Mouse (Mus musculus) mesoderm, embryonic 11.5 days (tissue): Measurements from ENCODE around the gene Retsat.

ENCODE experiments used
- DNase-seq: peaks from one replicate; pipeline ENCODE4 v3.0.0-alpha.2; 2012; ENCODE audit warnings: low read depth, low spot score

The Retsat gene

GRCm38 (mm10) chr6:72623661-72624402, 25.6 kb downstream of the Retsat start:
- no peak for DNase-seq

DNA sequence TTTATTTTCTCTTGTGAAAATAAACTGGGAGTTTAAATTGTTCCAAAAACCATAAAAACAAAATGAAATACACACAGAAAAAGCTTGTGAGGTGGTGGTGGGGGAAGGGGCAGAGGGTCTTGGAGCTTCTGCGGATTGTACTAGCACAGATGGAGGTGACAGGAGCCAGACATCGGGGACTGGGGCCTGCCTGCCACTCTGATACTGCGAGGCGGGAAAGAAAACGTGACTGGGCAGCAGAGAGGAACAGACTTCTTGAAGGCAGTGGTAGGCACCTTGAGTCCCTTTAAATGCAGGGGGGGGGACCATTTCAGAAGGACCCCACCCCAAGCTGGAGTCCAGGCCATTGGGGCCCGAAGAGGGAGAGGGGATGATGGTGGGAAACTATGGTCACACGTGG, 28.1 kb downstream of the Retsat start:
- DNase-seq: no peak

DNA sequence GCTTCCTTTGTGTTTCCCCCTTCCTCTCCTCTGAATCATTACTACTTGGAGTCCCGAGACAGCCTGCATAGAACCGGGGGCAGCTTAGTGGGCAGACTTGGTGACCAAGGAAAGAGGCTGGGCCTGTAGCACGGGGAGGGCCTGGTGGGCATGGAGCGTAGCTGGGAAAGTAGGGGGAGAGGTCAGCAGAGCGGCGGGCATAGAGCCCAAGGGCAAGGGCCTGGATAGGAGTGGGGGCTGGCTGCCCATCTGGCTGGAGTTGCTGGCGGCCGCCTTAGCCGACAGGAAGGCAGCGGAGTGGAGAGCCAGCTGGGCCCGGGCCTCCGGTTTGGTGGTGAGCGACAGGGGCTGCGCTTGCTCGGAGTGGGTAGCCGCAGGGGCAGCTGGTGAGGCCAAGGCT, 29.0 kb downstream of the Retsat start:
- DNase-seq: no peak

DNA sequence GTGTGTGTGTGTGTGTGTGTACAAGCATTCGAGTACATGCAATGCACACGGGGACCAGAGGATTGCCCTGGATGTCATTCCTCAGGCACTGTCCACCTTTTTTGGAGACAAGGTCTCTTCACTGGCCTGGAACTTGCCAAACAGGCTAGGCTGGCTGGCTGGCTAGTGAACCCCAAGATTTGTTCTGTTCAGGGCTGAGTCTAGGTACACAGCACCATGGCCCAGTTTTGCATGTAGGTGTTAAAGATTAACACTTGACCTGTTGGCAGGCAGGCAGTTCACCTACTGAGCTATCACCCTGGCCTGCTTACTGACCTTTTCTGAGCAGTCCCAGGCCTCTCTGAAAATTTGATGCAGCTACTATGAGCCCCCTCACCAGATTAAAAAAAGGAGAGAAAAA, 32.1 kb downstream of the Retsat start:
- DNase-seq: no peak

DNA sequence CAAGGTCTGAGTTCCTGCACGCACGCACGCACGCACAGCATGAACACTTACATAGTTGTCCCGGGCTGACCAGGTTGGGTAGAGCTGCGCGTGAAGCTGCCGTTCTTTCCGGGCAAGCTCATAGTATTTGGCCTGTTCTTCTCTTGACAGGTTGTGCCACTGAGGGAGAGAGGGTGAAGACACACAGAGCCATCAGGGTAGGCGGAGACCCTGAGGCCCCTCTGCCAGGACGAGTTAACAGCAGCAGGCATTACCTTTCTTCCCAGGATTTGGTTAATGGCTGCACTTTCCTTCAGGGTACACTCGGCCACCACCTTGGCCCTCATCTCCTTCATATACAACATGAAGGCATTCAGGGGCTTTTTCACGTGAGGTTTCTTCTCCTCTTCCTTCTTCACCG, 32.7 kb downstream of the Retsat start:
- DNase-seq: no peak

- DNase-seq: no peak
Observed at GRCm38 (mm10) chr6:72631700-72632099, 33.4 kb downstream of the Retsat start.

DNA sequence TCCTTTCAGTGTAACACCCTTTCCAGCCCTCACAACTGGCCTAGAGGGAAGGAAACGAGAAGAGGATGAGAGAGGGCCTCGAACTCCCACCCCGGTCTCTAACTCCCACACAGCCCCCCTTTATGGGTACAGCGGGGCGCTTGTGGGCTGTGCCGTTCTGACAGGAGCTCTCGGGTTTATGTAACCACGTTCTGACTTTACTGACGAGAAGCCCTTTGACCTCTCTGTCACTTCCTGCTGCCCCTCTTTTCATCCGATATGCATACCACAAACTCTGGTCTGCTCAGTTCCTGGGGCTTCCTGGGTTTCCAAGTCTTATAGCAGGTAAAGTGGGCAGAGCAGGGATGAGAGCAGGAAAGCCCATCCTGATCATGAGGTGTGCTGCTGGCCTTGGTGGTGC, 36.0 kb downstream of the Retsat start:
- no peak for DNase-seq

GRCm38 (mm10) chr6:72635760-72636431, 37.6 kb downstream of the Retsat start:
- peak; percentile 81 for DNase-seq

DNA sequence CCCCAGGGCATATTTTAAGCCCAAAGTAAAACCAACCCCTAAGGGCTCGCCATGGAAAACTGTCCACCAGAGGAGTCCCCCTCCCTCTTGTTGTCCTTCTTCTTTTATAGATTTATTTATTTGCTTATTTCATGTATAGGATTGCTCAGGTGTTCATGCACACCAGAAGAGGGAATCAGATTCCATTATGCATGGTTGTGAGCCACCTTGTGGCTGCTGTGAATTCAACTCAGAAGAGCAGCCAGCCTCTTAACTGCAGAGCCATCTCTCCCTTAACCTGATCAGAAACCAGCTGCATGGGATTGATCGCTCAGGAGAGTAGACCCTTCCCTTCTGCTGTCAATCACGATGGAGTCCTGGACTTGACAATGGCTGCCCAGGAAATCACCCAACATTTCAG, 38.7 kb downstream of the Retsat start:
- no peak for DNase-seq

DNA sequence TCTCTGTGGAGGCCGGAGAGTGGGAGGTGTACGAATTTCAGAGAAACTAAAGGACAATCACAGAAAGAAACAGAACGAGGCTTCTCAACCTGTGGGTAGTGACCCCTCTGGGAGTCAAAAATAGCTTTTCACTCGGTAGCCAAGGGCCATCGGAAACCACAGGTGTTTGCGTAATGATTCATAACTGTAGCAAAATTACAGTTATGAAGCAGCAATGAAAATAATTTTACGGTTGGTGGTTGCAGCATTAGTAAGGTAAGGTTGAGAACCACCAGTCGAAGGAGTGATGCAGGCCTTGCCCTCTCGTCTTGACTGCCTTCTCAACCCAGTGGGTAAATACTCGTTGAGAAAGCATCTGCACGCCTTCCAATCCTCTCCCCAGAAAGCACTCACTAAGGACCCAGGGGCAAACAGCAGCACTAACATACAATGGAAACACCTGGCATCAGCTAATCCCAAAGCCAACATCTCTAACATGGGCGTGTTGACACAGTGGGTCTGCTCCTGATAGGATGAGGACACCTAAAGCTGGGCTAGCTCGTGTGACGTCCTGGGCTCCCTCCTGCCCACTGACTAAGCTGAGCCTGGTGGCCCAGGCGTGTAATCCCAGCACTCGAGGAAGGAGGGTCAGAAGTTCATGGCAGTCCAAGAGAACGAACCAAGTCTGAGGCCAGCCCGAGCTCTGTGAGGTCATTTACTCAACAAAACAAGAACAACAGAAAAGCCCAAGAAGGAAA, 43.1 kb downstream of the Retsat start:
- DNase-seq: no peak

GRCm38 (mm10) chr6:72644576-72644975, 46.3 kb downstream of the Retsat start:
- no peak for DNase-seq

DNA sequence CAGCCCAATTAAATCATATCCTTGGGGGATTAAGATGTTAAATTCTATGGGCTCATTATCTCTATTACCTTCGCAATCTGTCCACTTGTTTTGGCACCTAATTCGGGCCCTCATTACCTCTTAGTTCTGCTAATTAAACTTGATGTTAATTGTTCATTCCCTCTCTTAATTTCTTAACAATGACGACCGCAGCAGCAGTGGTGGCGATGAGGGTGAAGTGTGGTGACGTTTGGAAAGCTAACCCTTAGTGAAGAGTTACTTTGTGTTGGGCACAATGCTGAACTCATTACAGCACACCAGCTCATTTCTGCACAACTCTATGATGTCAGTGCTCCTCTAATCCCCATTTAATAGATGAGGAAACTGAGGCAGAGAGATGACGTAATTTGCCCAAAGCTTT, 47.1 kb downstream of the Retsat start:
- no peak for DNase-seq

- peak; percentile 80 for DNase-seq
Observed at GRCm38 (mm10) chr6:72647383-72647820, 49.1 kb downstream of the Retsat start.

DNA sequence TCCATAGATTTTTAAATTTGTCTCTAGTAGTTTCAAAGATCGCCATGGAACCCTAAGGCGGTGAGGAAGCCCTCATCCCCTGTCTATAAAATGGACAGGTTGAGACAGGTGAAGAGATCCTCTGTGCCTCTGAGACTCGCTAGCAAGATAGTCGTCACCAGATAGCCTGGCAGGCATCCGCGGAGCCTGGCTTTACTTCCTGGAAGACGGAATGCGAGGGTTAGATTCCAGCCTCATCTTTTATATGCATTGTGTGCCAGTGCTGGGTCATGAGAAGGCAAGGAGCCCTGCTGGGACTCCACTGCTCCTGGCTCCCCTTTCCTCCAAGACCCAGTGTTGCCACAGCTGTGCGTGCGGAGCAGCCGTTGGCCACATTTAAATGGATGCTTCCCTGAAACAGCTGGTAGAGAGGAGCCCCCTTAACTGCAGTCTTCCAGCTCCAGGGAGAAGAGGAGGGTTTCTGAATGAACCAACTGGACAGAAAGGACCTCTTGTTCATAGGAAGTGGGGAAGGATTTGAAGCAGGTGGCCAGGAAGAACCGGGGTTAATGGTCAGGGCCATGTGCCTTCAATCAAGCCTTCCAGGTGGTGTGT, 49.8 kb downstream of the Retsat start:
- DNase-seq: peak; percentile 54

DNA sequence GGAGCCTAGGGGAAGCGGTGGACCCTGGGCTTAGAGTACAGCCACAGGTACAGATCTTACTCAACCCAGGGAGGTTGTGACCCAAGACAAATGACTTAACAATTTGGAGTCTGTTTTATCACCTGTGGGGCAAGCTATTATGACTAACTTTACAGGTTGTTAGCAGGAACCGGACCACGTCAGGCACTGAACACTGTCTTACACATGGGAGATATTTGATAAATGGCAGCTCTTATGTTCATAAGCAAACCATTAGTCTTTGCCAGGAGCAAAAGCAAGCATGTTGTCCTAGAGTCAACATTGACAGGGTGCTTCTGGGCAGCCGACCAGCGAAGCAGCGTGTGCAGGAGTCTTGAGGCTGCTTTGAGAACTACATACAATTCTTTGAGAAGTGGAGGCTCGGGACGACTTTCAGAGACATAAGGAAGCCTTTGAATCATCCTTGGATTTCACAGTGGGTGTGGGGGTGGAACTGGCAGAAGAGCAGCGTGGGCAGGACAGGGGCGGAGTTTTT, 52.1 kb downstream of the Retsat start:
- DNase-seq: no peak

- DNase-seq: no peak
Observed at GRCm38 (mm10) chr6:72653419-72653818, 55.1 kb downstream of the Retsat start.

GRCm38 (mm10) chr6:72654355-72654754, 56.1 kb downstream of the Retsat start:
- DNase-seq: no peak

GRCm38 (mm10) chr6:72655309-72656052, 57.2 kb downstream of the Retsat start:
- DNase-seq: peak; percentile 94

DNA sequence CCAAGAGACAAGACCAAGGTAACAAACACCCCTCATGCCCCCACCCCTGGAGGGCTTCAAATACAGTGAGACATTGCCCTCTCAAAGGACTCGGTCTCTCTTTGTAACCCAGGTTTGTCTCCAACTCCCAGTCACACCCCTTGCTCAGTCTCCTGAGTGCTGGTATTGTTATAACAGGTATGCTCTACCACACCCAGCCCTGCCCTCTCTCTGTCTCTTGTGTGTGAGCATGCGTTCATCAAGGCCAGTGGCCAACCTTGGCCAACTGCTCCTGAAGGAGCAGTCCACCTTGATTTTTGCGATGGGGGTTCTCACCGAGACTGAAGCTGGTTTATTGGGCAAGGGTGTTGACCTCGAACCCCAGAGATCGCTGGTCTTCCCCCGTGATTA, 57.8 kb downstream of the Retsat start:
- DNase-seq: no peak

GRCm38 (mm10) chr6:72658006-72658405, 59.7 kb downstream of the Retsat start:
- peak; percentile 60 for DNase-seq
